Mouse (Mus musculus) spleen, adult 10 weeks (tissue): ENCODE results near the gene Slc20a1. TPM values are rescaled to one million over a fixed set of nuclear protein-coding genes. Genes with fewer than 3 reads are reported as not detected.

Experiments
- polyA plus RNA-seq: library from polyadenylated mRNA; stranded (reverse); fragments of 350-450 nt; fragmentation: Illumina TruSeq; extraction: RNeasy Lipid Tissue Mini Kit (QIAGEN cat#74804); gene quantifications from one replicate; pipeline ENCODE4 v1.2.3, GENCODE M21; 2015; ENCODE audit warnings: low replicate concordance; ENCODE audit not compliant: insufficient read depth

The Slc20a1 gene
- 145 TPM for polyA plus RNA-seq

DNA sequence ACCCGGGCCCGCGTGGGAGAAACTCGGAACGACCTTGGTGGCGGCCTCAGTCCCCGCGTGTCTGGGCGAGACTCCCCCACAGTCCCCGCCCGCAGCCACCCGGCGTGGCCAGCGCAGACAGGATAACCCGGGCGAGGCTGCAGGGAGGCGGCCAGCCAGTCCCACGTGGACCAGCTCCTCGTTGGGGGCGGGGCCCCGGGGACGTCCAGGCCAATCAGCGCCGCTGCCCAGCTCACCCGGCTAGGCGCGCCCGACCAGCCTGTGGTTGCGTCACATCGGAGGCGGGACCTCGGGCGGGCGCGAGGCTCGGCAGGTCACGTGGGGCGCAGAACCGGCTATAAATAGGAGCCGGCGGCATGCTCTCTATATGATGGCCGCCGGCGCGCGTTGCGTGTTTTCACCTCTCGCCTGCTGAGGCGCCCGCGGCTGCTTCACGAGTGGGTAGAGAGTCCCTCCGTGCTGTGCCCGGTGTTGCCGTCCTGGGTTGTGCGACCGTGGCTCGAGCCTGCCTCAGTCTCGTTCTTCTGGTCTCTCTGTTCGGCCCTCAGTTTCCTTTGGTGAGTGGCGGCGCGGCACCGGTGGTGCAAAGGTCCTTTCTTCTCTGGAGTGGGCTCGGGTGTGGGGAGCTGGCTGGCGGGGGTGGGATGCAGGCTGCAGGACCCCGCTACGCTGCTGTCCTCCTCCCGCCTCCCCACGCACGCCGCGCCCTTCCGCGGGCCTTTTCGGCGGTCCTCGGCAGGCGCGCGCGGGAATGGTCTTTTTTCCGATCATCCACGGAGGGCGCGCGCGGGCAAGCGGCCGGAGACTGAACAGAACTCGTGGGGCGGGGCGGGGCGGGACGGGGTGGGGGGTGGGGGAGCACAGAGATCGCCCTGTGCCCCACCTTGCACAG, at the start of gene Slc20a1:
Gene Slc20a1, plus strand, starts transcription at position 329 of the 892 bp plus-strand sequence.

Other genes with a start within 250 kb of the Slc20a1 start
- gene Zc3h6, start 231.4 kb upstream of the Slc20a1 start, polyA plus RNA-seq: 11.0 TPM
- 2.3 TPM for gene Gm10762, start 231.0 kb upstream of the Slc20a1 start, polyA plus RNA-seq
- gene Vinac1, start 150.6 kb upstream of the Slc20a1 start, polyA plus RNA-seq: not detected
- 4.3 TPM for gene Ttl, start 132.8 kb upstream of the Slc20a1 start, polyA plus RNA-seq
- gene Polr1b, start 97.8 kb upstream of the Slc20a1 start, polyA plus RNA-seq: 25.6 TPM
- 11.9 TPM for gene Chchd5, start 69.1 kb upstream of the Slc20a1 start, polyA plus RNA-seq
- 11.6 TPM for gene Ckap2l, start 98.4 kb downstream of the Slc20a1 start, polyA plus RNA-seq
- gene Il1a, start 111.2 kb downstream of the Slc20a1 start, polyA plus RNA-seq: 11.3 TPM
- gene Il1b, start 172.4 kb downstream of the Slc20a1 start, polyA plus RNA-seq: 56.6 TPM